Mouse (Mus musculus) embryonic facial prominence, embryonic 12.5 days (tissue): ENCODE data around the gene Cpt2. TPM values are rescaled to one million over a fixed set of nuclear protein-coding genes. Genes with fewer than 3 reads are reported as not detected.
A peak's percentile ranks its signal among the peaks of the same experiment; 100 is the strongest.

Experiments used
- ATAC-seq: fragments of 200-750 bp; cut with Nextera tagmentation; 2 replicates; pipeline ENCODE4 v1.8.0; 2017; ENCODE audit not compliant: insufficient number of reproducible peaks, insufficient read depth, low FRiP score, low TSS enrichment
- H3K27ac ChIP-seq: fragments of 300-500 bp; sonication (generic); 2 replicates; pipeline ENCODE4 v1.5.1; 2016; ENCODE audit warnings: mild to moderate bottlenecking
- H3K27me3 ChIP-seq: fragments of 300-500 bp; sonication (generic); 2 replicates; pipeline ENCODE4 v1.6.1; 2016; ENCODE audit warnings: mild to moderate bottlenecking, moderate library complexity
- H3K36me3 ChIP-seq: fragments of 300-500 bp; sonication (generic); 2 replicates; pipeline ENCODE4 v1.6.1; 2016; ENCODE audit warnings: mild to moderate bottlenecking
- H3K4me1 ChIP-seq: fragments of 300-500 bp; sonication (generic); 2 replicates; pipeline ENCODE4 v1.6.1; 2016
- H3K4me2 ChIP-seq: fragments of 300-500 bp; sonication (generic); replicated peaks from 2 replicates; pipeline ENCODE4 v1.6.1; 2016; ENCODE audit warnings: mild to moderate bottlenecking, moderate library complexity
- H3K4me3 ChIP-seq: fragments of 300-500 bp; sonication (generic); 2 replicates; pipeline ENCODE4 v1.5.1; 2016; ENCODE audit warnings: mild to moderate bottlenecking
- H3K9ac ChIP-seq: fragments of 300-500 bp; sonication (generic); 2 replicates; pipeline ENCODE4 v1.6.1; 2016; ENCODE audit warnings: mild to moderate bottlenecking, moderate library complexity
- H3K9me3 ChIP-seq: fragments of 300-500 bp; sonication (generic); 2 replicates; pipeline ENCODE4 v1.6.1; 2016; ENCODE audit warnings: mild to moderate bottlenecking, moderate library complexity
- WGBS: fragments of 180-500 bp; shearing (Covaris S2); methylation state at CpG from one replicate; pipeline ENCODE4 v1.1.7; 2016; 5-methylcytosine and 5-hydroxymethylcytosine counted together
- polyA plus RNA-seq: library from polyadenylated mRNA; unstranded; fragments of >200 nt; fragmentation: Nextera tagmentation; extraction: Ambion mirVana; gene quantifications from 2 replicates; pipeline ENCODE4 v1.2.1, GENCODE M21; 2016

The Cpt2 gene
- polyA plus RNA-seq, result 26.1 and 31.1 TPM in 2 replicates

DNA sequence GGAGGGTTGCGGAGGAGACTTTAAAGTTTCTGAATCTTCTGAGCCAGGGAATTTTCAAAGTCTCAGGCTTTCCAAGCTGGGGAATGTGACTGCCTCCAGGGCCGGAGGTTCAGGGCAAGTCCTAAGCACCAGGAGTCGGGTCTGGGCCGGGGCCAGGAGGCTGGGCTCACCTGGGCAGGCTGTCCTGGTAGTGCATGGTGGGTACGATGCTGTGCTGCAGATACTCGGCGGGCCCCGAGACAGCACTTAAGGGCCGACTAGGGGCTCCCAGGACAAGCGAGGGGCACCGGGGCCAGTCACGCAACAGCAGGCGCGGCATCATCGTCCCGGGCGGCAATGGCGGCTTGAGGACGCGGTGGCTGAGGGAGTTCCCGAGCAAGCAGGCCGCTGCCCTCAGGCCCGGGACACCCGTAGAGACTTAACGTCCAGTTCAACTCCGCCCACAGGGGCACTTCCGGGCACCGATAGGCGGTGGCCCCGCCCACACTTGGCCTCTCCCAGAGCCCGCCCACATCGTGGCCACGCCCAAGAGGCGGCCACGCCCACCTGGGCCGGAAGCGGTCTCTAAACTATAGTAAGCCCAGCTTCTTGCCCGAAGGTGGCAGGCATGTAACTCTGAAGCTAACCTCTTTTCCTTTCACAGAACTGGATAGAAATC is at the start of gene Cpt2:
TSS of gene Cpt2 (minus strand) at position 466 of the 658 bp plus-strand sequence.
- ATAC-seq, result peak; percentile 79
- Histone ChIP-seq H3K36me3 (0 out of 2 replicates have a peak, but pooled peaks cover 2% of the 10 kb centered on the region), H3K27ac (peak within 1 kb of the TSS; percentile 55), H3K9me3 (no peaks in the 10 kb centered on the region), H3K4me1 (peaks cover 11% of the 10 kb centered on the region), H3K9ac (peak within 1 kb of the TSS; percentile 81), H3K27me3 (no peaks in the 10 kb centered on the region), H3K4me2 (peak within 1 kb of the TSS; percentile 72), H3K4me3 (peak within 1 kb of the TSS; percentile 76)
- 2% methylated on average over 38 of the region's 38 CpGs for WGBS

- Histone ChIP-seq H3K9ac (no peak overlapping the region), H3K4me3 (no peak overlapping the region), H3K4me1 (0 out of 2 replicates have a peak, but pooled peaks cover 3% of the 10 kb centered on the region), H3K9me3 (no peaks in the 10 kb centered on the region), H3K27me3 (no peaks in the 10 kb centered on the region; the same call in 1 of the 2 replicates), H3K27ac (no peak overlapping the region), H3K4me2 (no peak overlapping the region), H3K36me3 (no peaks in the 10 kb centered on the region)
- 94% methylated on average over 1 of the region's 1 CpGs for WGBS
- no peak for ATAC-seq
Observed at GRCm38 (mm10) chr4:107971162-107971561, 47.8 kb upstream of the Cpt2 start.

GRCm38 (mm10) chr4:107969781-107970180 is 46.4 kb upstream of the Cpt2 start:
- H3K36me3 ChIP-seq, result no peaks in the 10 kb centered on the region
- H3K27ac ChIP-seq, result no peak overlapping the region
- no peak overlapping the region for H3K4me3 ChIP-seq
- no peak overlapping the region for H3K9ac ChIP-seq
- H3K27me3 ChIP-seq, result no peaks in the 10 kb centered on the region; the same call in 1 of the 2 replicates
- ATAC-seq, result no peak
- no peak overlapping the region for H3K4me2 ChIP-seq
- 0 out of 2 replicates have a peak, but pooled peaks cover 3% of the 10 kb centered on the region for H3K4me1 ChIP-seq
- H3K9me3 ChIP-seq, result no peaks in the 10 kb centered on the region

DNA sequence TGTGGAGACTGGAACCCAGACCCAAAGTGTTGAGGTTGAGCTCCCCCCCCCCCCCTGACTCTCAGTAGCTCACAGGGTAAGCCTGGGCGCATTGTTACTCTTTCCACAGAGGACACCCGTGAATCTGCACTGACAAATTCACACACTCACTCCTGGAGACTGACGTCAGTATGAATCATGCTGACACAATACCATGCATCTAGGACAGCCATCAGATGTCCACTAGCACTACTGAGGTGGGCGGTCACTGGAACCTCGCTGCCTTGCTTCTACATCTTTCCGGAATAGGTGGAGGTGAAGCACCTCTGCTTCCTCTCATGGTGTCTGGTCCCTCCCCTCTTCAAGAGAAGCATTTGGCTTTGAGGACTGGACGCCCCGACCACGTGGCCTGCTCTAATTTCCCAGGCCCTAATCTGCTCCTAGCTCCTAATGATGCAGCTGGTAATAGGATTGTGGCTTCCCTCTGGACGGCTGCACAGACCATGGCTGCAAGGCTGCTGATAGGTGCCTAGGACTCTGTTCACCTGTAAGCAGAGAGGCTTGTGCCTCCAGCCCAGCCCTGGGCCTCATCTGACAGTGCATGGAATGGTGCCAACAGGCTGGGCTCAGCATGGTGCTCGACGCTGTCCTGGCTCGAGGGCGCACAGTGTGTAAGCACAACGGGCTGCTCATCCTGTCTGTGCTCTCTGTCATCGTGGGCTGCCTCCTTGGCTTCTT is 44.7 kb upstream of the Cpt2 start, which contains the start of gene Slc1a7:
TSS of gene Slc1a7 (plus strand) at position 367 of the 717 bp plus-strand sequence.
- Histone ChIP-seq H3K4me1 (0 out of 2 replicates have a peak, but pooled peaks cover 3% of the 10 kb centered on the region), H3K27ac (no peak within 1 kb of the TSS), H3K27me3 (no peaks in the 10 kb centered on the region; the same call in 1 of the 2 replicates), H3K9me3 (no peaks in the 10 kb centered on the region), H3K4me2 (no peak within 1 kb of the TSS), H3K36me3 (no peaks in the 10 kb centered on the region), H3K4me3 (no peak within 1 kb of the TSS), H3K9ac (no peak within 1 kb of the TSS)
- ATAC-seq, result no peak
- 76% methylated on average over 16 of the region's 16 CpGs for WGBS

GRCm38 (mm10) chr4:107966416-107967109 is 43.2 kb upstream of the Cpt2 start:
- Histone ChIP-seq H3K4me3 (no peak overlapping the region), H3K27ac (no peak overlapping the region), H3K4me2 (no peak overlapping the region), H3K9ac (no peak overlapping the region), H3K27me3 (no peaks in the 10 kb centered on the region; the same call in 1 of the 2 replicates), H3K4me1 (peaks cover 17% of the 10 kb centered on the region), H3K9me3 (no peaks in the 10 kb centered on the region), H3K36me3 (no peaks in the 10 kb centered on the region)
- ATAC-seq, result no peak
- WGBS, result 59% methylated on average over 5 of the region's 5 CpGs

DNA sequence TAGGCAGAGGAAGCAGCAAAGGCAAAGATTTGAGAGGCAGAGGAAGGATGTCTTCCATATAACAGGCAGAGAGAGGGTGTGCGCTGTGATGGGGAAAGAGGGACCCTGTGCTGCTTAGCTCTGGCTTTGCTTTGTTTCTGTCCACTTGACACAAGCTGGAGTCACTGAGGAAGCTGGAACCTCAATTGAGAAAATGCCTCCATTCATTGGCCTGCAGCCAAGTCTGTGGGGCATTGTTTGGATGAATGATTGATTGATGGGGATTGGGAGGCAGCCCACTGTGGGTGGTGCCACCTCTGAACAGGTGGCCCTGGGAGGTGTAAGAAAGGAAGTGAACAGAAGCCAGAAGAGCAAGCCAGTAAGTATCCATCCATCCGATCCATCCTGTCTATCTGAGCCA is 39.4 kb upstream of the Cpt2 start:
- WGBS, result 84% methylated on average over 2 of the region's 2 CpGs
- Histone ChIP-seq H3K4me2 (no peak overlapping the region), H3K4me1 (peaks cover 20% of the 10 kb centered on the region), H3K36me3 (no peaks in the 10 kb centered on the region), H3K9ac (no peak overlapping the region), H3K27me3 (no peaks in the 10 kb centered on the region), H3K27ac (no peak overlapping the region), H3K4me3 (no peak overlapping the region), H3K9me3 (no peaks in the 10 kb centered on the region)
- ATAC-seq, result no peak

- Histone ChIP-seq H3K4me2 (no peak overlapping the region), H3K27me3 (no peaks in the 10 kb centered on the region), H3K4me3 (no peak overlapping the region), H3K9me3 (no peaks in the 10 kb centered on the region), H3K36me3 (no peaks in the 10 kb centered on the region), H3K4me1 (peaks cover 20% of the 10 kb centered on the region), H3K27ac (no peak overlapping the region), H3K9ac (no peak overlapping the region)
- 58% methylated on average over 11 of the region's 11 CpGs for WGBS
- peak; percentile 28; the same call in 1 of the 2 replicates for ATAC-seq
Observed at GRCm38 (mm10) chr4:107962044-107962732, 38.8 kb upstream of the Cpt2 start.

- H3K4me2 ChIP-seq, result no peak overlapping the region
- no peaks in the 10 kb centered on the region for H3K9me3 ChIP-seq
- no peaks in the 10 kb centered on the region for H3K27me3 ChIP-seq
- H3K9ac ChIP-seq, result no peak overlapping the region
- H3K4me1 ChIP-seq, result peaks cover 25% of the 10 kb centered on the region
- H3K4me3 ChIP-seq, result no peak overlapping the region
- no peak overlapping the region for H3K27ac ChIP-seq
- WGBS, result 62% methylated on average over 7 of the region's 7 CpGs
- ATAC-seq, result no peak
- H3K36me3 ChIP-seq, result no peaks in the 10 kb centered on the region
Observed at GRCm38 (mm10) chr4:107958487-107958886, 35.1 kb upstream of the Cpt2 start.

DNA sequence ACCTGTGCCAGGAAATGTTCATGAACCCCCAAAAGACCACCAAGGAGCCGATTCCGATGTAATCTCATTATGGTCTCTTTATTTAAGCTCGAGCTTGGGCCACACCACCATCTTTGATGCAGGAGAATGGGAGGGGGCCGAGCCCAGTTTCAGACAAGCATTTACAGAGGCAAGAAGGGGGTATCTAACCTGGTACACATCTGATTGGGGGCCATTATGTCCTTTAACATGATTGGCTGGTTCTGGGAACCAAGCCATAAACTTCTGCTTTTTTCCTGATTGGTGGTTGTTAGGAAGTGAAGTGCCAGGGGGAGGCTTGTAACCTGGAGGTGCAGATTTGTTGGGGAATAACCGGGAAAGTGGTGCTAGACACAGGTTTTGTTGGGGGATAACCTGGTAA is 32.3 kb upstream of the Cpt2 start:
- ATAC-seq, result no peak
- H3K36me3 ChIP-seq, result no peaks in the 10 kb centered on the region
- WGBS, result 60% methylated on average over 5 of the region's 5 CpGs

GRCm38 (mm10) chr4:107952845-107953244 is 29.4 kb upstream of the Cpt2 start:
- H3K4me3 ChIP-seq, result no peak overlapping the region
- no peaks in the 10 kb centered on the region for H3K9me3 ChIP-seq
- peaks cover 5% of the 10 kb centered on the region; the same call in 1 of the 2 replicates for H3K4me1 ChIP-seq
- ATAC-seq, result no peak
- no peaks in the 10 kb centered on the region for H3K27me3 ChIP-seq
- H3K36me3 ChIP-seq, result no peaks in the 10 kb centered on the region
- no peak overlapping the region for H3K9ac ChIP-seq
- H3K4me2 ChIP-seq, result no peak overlapping the region
- no peak overlapping the region for H3K27ac ChIP-seq

More for the DNA sequence above, 32.3 kb upstream of the Cpt2 start:
- Histone ChIP-seq H3K27ac (no peak overlapping the region), H3K4me1 (peaks cover 9% of the 10 kb centered on the region; the same call in 1 of the 2 replicates), H3K27me3 (no peaks in the 10 kb centered on the region), H3K4me3 (no peak overlapping the region), H3K4me2 (no peak overlapping the region), H3K9me3 (no peaks in the 10 kb centered on the region), H3K9ac (no peak overlapping the region)

GRCm38 (mm10) chr4:107949918-107950317 is 26.5 kb upstream of the Cpt2 start:
- 77% methylated on average over 4 of the region's 4 CpGs for WGBS
- ATAC-seq, result no peak
- H3K9ac ChIP-seq, result no peak overlapping the region
- H3K4me1 ChIP-seq, result no peaks in the 10 kb centered on the region
- no peak overlapping the region for H3K27ac ChIP-seq
- H3K27me3 ChIP-seq, result no peaks in the 10 kb centered on the region
- H3K4me2 ChIP-seq, result no peak overlapping the region
- no peak overlapping the region for H3K4me3 ChIP-seq
- no peaks in the 10 kb centered on the region for H3K36me3 ChIP-seq
- no peaks in the 10 kb centered on the region for H3K9me3 ChIP-seq
